Mouse (Mus musculus) liver, embryonic 14.5 days (tissue): ENCODE data around the gene Xylt1. TPM values are rescaled to one million over a fixed set of nuclear protein-coding genes. Genes with fewer than 3 reads are reported as not detected.

Experiments
- ATAC-seq: fragments of 200-750 bp; cut with Nextera tagmentation; 2 replicates; pipeline ENCODE4 v1.8.0; 2017; ENCODE audit warnings: moderate number of reproducible peaks, mild to moderate bottlenecking, moderate library complexity; ENCODE audit not compliant: insufficient read depth
- DNase-seq, 3 experiments: peaks; one replicate each; pipeline ENCODE4 v3.0.0-alpha.2; 2012 to 2013; ENCODE audit warnings: low read depth in 3 of 3, low spot score in 3 of 3
- H3K27ac ChIP-seq: fragments of 300-500 bp; sonication (generic); 2 replicates; pipeline ENCODE4 v1.5.1; 2014; ENCODE audit warnings: moderate library complexity, mild to moderate bottlenecking, control low read depth, inconsistent platforms
- H3K27me3 ChIP-seq: fragments of 300-500 bp; sonication (generic); 2 replicates; pipeline ENCODE4 v1.6.1; 2014; ENCODE audit warnings: mild to moderate bottlenecking, low read length, moderate library complexity; ENCODE audit not compliant: control insufficient read depth, insufficient read depth
- H3K36me3 ChIP-seq: fragments of 300-500 bp; sonication (generic); replicated peaks from 2 replicates; pipeline ENCODE4 v1.6.1; 2014; ENCODE audit warnings: low read depth; ENCODE audit not compliant: control insufficient read depth, insufficient read depth
- H3K4me1 ChIP-seq, 2 experiments: fragments of 200-500 bp in 1 of 2; fragments of 300-500 bp in 1 of 2; sonication (generic) in 1 of 2; replicated peaks; 2 replicates each; pipeline ENCODE4 v1.6.1; 2012 to 2014; ENCODE audit warnings: antibody characterized with exemption in 1 of 2, inconsistent platforms in 1 of 2, low read length in 1 of 2; ENCODE audit not compliant: control insufficient read depth in 2 of 2, insufficient read depth in 2 of 2
- H3K4me2 ChIP-seq: fragments of 300-500 bp; sonication (generic); 2 replicates; pipeline ENCODE4 v1.6.1; 2014; ENCODE audit warnings: low read depth, mild to moderate bottlenecking, control low read depth, moderate library complexity
- H3K4me3 ChIP-seq, 2 experiments: fragments of 200-500 bp in 1 of 2; fragments of 300-500 bp in 1 of 2; sonication (generic) in 1 of 2; 2 replicates each; pipeline ENCODE4 v1.5.1; 2012 to 2014; ENCODE audit warnings: low read depth in 2 of 2, low read length in 2 of 2, mild to moderate bottlenecking in 2 of 2, control low read depth in 1 of 2, inconsistent platforms in 1 of 2, moderate library complexity in 1 of 2; ENCODE audit not compliant: insufficient read depth in 1 of 2
- H3K9ac ChIP-seq: fragments of 300-500 bp; sonication (generic); replicated peaks from 2 replicates; pipeline ENCODE4 v1.6.1; 2014; ENCODE audit warnings: mild to moderate bottlenecking, control low read depth, moderate library complexity
- H3K9me3 ChIP-seq: fragments of 300-500 bp; sonication (generic); 2 replicates; pipeline ENCODE4 v1.6.1; 2016; ENCODE audit warnings: low read length, mixed read lengths; ENCODE audit not compliant: control insufficient read depth
- CTCF ChIP-seq: IDR thresholded peaks from 2 replicates; pipeline ENCODE4 v1.5.1; 2016; ENCODE audit warnings: antibody characterized with exemption, low read depth, control low read depth
- EP300 ChIP-seq: IDR thresholded peaks from 2 replicates; pipeline ENCODE4 v1.6.1; 2016; ENCODE audit warnings: antibody characterized with exemption, low read depth
- WGBS: fragments of 180-500 bp; shearing (Covaris S2); extraction: QIAGEN DNeasy Blood & Tissue Kit; methylation state at CpG from one replicate; pipeline ENCODE4 v1.1.7; 2014; ENCODE audit not compliant: insufficient replicate concordance; 5-methylcytosine and 5-hydroxymethylcytosine counted together
- polyA plus RNA-seq, 2 experiments: library from polyadenylated mRNA; depleted of rRNA in 1 of 2; stranded (reverse) in 1 of 2; unstranded in 1 of 2; fragments of >200 nt; fragmentation: Nextera tagmentation in 1 of 2; extraction: Ambion mirVana in 1 of 2; gene quantifications; 2 replicates each; pipeline versions ENCODE4 v1.2.1 to v1.2.3; 2012 to 2014

Xylt1 gene
- polyA plus RNA-seq, 2 experiments = 0.27 to 0.40 TPM

GRCm38 (mm10) chr7:117586811-117587210 is 206.0 kb downstream of the Xylt1 start:
- no peak for TF ChIP-seq EP300
- no peak for TF ChIP-seq CTCF
- Histone ChIP-seq H3K9ac (no peak overlapping the region), H3K27ac (no peak overlapping the region), H3K36me3 (no peaks in the 10 kb centered on the region), H3K9me3 (no peaks in the 10 kb centered on the region), H3K4me2 (no peak overlapping the region), H3K4me1 (0 out of 4 replicates have a peak, but pooled peaks cover 0 to 2% of the 10 kb centered on the region in 2 experiments), H3K4me3 (no peak overlapping the region), H3K27me3 (no peaks in the 10 kb centered on the region)
- no peak for DNase-seq
- ATAC-seq = no peak

- 54% methylated on average over 6 of the region's 6 CpGs for WGBS
Measured at GRCm38 (mm10) chr7:117587234-117587929, 206.6 kb downstream of the Xylt1 start.

DNA sequence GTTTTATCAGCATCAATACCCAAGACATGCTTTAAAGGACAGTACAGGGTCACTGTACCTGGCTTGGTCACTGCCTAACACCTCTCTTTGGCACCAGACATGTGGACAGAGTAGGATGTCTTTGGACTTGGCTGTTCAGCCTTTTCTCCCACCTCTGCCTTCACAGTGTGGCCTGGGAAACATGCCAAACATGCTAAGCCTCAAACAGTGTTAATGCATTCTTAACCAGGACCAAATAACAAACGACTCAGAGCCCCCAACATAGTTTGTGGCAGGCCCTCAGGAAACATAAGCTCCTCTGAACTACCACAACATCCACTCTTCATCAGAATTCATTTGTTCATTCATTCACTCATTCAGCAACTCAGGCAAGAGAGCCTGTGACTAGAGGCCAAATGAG is 207.6 kb downstream of the Xylt1 start:
- DNase-seq = no peak
- no peak for TF ChIP-seq EP300
- no peak for TF ChIP-seq CTCF
- no peak for ATAC-seq
- Histone ChIP-seq H3K27me3 (no peaks in the 10 kb centered on the region), H3K9me3 (no peaks in the 10 kb centered on the region), H3K4me2 (no peak overlapping the region), H3K4me3 (no peak overlapping the region), H3K9ac (no peak overlapping the region), H3K27ac (no peak overlapping the region), H3K36me3 (no peaks in the 10 kb centered on the region), H3K4me1 (0 out of 4 replicates have a peak, but pooled peaks cover 0 to 2% of the 10 kb centered on the region in 2 experiments)
- 55% methylated on average over 1 of the region's 1 CpGs for WGBS

More at GRCm38 (mm10) chr7:117587234-117587929, 206.6 kb downstream of the Xylt1 start:
- 0 out of 4 replicates have a peak, but pooled peaks cover 0 to 2% of the 10 kb centered on the region in 2 experiments for H3K4me1 ChIP-seq
- ATAC-seq (no peak), DNase-seq (no peak)
- H3K27me3 ChIP-seq = no peaks in the 10 kb centered on the region
- TF ChIP-seq EP300 (no peak), CTCF (no peak)
- H3K4me2 ChIP-seq = no peak overlapping the region
- H3K4me3 ChIP-seq = no peak overlapping the region
- H3K9me3 ChIP-seq = no peaks in the 10 kb centered on the region
- no peak overlapping the region for H3K27ac ChIP-seq
- no peak overlapping the region for H3K9ac ChIP-seq
- no peaks in the 10 kb centered on the region for H3K36me3 ChIP-seq

GRCm38 (mm10) chr7:117589359-117589758 is 208.6 kb downstream of the Xylt1 start:
- Histone ChIP-seq H3K9me3 (no peaks in the 10 kb centered on the region), H3K27me3 (no peaks in the 10 kb centered on the region), H3K9ac (no peak overlapping the region), H3K4me1 (0 out of 4 replicates have a peak, but pooled peaks cover 0 to 2% of the 10 kb centered on the region in 2 experiments), H3K4me2 (no peak overlapping the region), H3K4me3 (no peak overlapping the region), H3K27ac (no peak overlapping the region), H3K36me3 (no peaks in the 10 kb centered on the region)
- TF ChIP-seq EP300 = no peak
- TF ChIP-seq CTCF = no peak
- WGBS = 48% methylated on average over 2 of the region's 2 CpGs
- no peak for DNase-seq
- ATAC-seq = no peak

DNA sequence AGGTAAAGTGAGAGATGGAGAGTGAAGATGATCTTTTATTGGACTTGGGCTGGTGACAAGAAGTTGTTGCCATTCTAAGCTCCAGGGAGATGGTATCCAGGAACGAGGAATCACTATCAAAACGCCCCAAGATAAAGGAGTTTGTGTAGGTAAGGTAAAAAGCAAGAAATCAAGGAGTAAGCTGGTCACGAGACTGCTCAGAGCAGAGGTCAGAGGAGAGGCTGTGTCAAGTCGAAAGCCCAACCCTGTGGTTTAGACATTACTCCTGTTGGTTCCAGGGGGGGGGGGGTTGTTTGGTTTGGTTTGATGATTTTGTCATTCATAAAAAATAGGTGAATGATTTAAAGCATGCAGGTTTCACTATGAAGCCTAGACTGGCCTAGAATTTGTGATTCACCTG is 209.0 kb downstream of the Xylt1 start:
- Histone ChIP-seq H3K36me3 (no peaks in the 10 kb centered on the region), H3K27me3 (no peaks in the 10 kb centered on the region), H3K4me1 (0 out of 4 replicates have a peak, but pooled peaks cover 0 to 2% of the 10 kb centered on the region in 2 experiments), H3K9ac (no peak overlapping the region), H3K4me3 (no peak overlapping the region), H3K9me3 (no peaks in the 10 kb centered on the region), H3K27ac (no peak overlapping the region), H3K4me2 (no peak overlapping the region)
- 59% methylated on average over 4 of the region's 4 CpGs for WGBS
- TF ChIP-seq EP300 (no peak), CTCF (no peak)
- no peak for DNase-seq
- no peak for ATAC-seq
